Mouse (Mus musculus) G1E (cell line): ENCODE measurements at regions not wholly inside any gene's neighbourhood (a gene's known extent, or its start where the extent isn't known, plus 50 kb on each side); places are given as distances from the start of the nearest gene placed in this dataset.

Experiments
- CTCF ChIP-seq: IDR thresholded peaks from 2 replicates; pipeline ENCODE4 v1.5.1; 2012; ENCODE audit warnings: low read depth, low read length, inconsistent platforms, mixed read lengths
- GATA1 ChIP-seq: IDR thresholded peaks from 2 replicates; pipeline ENCODE4 v1.6.1; 2012; ENCODE audit warnings: borderline replicate concordance, low read length, inconsistent platforms, mixed read lengths
- GATA2 ChIP-seq: IDR thresholded peaks from 2 replicates; pipeline ENCODE4 v1.6.1; 2012; ENCODE audit warnings: low read depth, low read length, inconsistent platforms, borderline replicate concordance
- POLR2AphosphoS5 ChIP-seq: IDR thresholded peaks from 2 replicates; pipeline ENCODE4 v1.6.1; 2012; ENCODE audit warnings: low read depth, low read length, inconsistent platforms; ENCODE audit not compliant: insufficient replicate concordance
- TAL1 ChIP-seq: conservative IDR thresholded peaks from 2 replicates; pipeline ENCODE4 v1.6.1; 2012; ENCODE audit warnings: low read depth, low read length, inconsistent platforms, mixed read lengths

GRCm38 (mm10) chr13:44022106-44022505 is 237.5 kb downstream of the Cd83 start:
- TF ChIP-seq GATA1 (no peak), POLR2AphosphoS5 (no peak), CTCF (no peak), TAL1 (no peak), GATA2 (no peak)
